Mouse (Mus musculus): ENCODE data around the gene Lrp2bp. TPM values are rescaled to one million over a fixed set of nuclear protein-coding genes. Genes with fewer than 3 reads are reported as not detected.

The Lrp2bp gene
- polyA plus RNA-seq (2017; shearing (Covaris generic)) = 0.29 TPM

DNA sequence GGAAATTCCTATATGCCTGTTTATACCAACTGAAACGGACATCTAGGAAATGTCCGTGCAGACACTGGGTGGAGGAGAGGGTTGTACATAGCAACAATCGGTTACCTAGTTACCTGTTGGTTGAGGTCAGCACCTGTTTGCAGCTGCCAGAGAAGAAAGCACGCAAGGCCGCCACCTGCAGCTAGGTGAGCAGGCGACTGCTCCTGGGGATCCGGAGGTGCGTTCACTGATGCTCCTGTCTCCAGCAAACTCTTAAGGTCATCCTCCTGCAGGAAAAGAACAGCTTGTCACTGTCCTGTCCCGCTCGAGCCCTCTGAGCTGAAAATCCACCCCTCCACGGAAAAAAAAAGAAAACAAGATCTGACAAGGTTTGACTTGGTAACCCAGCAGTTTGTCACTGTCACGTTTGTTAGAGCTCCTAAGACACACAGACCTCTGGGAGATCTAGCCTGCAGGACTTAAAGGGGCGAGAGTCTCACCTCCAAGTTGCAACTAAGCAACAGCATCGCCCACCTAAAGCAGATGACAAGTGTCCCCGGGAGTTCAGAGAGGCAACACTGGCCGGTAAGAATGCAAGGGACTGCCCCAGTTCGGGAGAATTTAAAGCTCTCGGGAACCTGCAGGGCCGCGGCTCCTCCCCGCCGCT, at the start of gene Lrp2bp:
Gene Lrp2bp, plus strand, starts transcription at position 166 of the 646 bp plus-strand sequence.

DNA sequence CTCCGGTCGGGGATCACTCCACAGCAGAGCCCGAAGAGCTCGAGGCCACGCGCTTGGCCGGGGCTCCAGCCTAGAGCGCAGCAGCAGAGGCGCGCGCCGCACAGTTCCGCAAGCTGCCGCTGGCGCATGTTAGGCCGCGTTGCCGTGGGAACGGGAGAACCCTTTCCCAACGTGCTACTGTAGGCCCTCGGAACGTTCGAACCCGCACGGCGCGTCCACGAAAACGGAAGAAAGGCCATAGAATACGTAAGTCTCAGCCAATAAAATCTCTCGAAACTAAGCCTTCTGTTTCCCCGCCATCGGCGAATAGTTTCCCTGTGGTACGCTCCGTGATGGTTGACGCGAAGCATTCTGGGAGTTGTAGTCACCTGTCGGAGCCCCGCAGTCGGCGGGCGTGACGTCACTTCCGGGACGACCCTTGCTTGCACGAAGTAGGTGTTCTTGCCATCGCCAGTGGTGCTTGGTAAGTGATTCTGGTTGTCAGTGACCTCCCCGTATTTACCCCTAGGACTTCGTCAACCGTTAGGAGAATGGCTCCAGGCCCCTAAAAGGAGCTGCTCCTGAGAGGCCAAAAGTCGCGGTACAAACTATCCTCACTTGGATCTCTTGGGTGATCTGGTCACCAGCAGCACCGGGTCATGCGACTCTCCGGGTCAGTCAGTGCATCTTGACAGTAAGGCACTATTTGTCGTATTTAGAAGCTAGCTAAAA, 23.8 kb upstream of the Lrp2bp start, which contains the start of the genes 1700029J07Rik and Ufsp2:
Gene 1700029J07Rik, minus strand, starts transcription at position 127 of the 711 bp plus-strand sequence.
Gene Ufsp2, plus strand, starts transcription at position 403 of the 711 bp plus-strand sequence.

DNA sequence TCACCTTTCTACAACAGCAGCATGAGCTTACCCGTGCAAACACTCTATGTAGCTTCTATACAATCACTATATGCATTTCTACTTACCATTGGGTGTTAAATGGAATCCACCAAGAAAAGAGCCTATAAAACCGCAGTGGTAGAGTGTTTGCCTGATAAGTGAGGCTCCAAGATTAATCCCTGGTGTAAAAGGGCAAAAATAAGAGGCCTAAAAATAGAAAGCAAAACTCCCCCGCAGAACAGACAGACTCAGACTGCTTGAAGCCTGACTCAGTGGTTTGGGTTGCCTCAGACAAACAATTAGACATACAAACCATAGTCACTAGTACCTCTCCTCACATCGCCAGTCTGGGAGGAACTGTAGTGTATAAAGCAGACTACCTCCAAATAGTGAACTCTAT, 6.5 kb downstream of the Lrp2bp start, which contains the start of gene Ankrd37:
Gene Ankrd37, minus strand, starts transcription at position 112 of the 400 bp plus-strand sequence.

Other genes with a start within 250 kb of the Lrp2bp start
- gene Pdlim3, start 113.8 kb upstream of the Lrp2bp start, polyA plus RNA-seq (2017; shearing (Covaris generic)) = 0.17 TPM
- gene Ccdc110, start 64.7 kb upstream of the Lrp2bp start, polyA plus RNA-seq (2017; shearing (Covaris generic)) = not detected
- gene 1700029J07Rik, start 24.1 kb upstream of the Lrp2bp start, polyA plus RNA-seq (2017; shearing (Covaris generic)) = 3.5 TPM
- gene Ufsp2, start 23.8 kb upstream of the Lrp2bp start, polyA plus RNA-seq (2017; shearing (Covaris generic)) = 21.9 TPM
- 32.7 TPM for gene Ankrd37, start 6.4 kb downstream of the Lrp2bp start, polyA plus RNA-seq (2017; shearing (Covaris generic))
- gene Cfap97, start 152.5 kb downstream of the Lrp2bp start, polyA plus RNA-seq (2017; shearing (Covaris generic)) = 19.8 TPM
- gene Snx25, start 152.9 kb downstream of the Lrp2bp start, polyA plus RNA-seq (2017; shearing (Covaris generic)) = 18.2 TPM
- gene Slc25a4, start 212.0 kb downstream of the Lrp2bp start, polyA plus RNA-seq (2017; shearing (Covaris generic)) = 98.9 TPM